Mouse (Mus musculus) embryonic facial prominence, embryonic 15.5 days (tissue): ENCODE results near the gene Clec11a. TPM values are rescaled to one million over a fixed set of nuclear protein-coding genes. Genes with fewer than 3 reads are reported as not detected.
A peak's percentile ranks its signal among the peaks of the same experiment; 100 is the strongest.

Source experiments
- ATAC-seq: fragments of 200-750 bp; cut with Nextera tagmentation; 2 replicates; pipeline ENCODE4 v1.8.0; 2017; ENCODE audit warnings: low read depth, moderate TSS enrichment; ENCODE audit not compliant: insufficient number of reproducible peaks, low FRiP score, low TSS enrichment
- H3K27ac ChIP-seq: fragments of 300-500 bp; sonication (generic); replicated peaks from 2 replicates; pipeline ENCODE4 v1.5.1; 2015; ENCODE audit warnings: mild to moderate bottlenecking, inconsistent platforms
- H3K27me3 ChIP-seq: fragments of 300-500 bp; sonication (generic); 2 replicates; pipeline ENCODE4 v1.6.1; 2015; ENCODE audit warnings: inconsistent platforms
- H3K36me3 ChIP-seq: fragments of 300-500 bp; sonication (generic); 2 replicates; pipeline ENCODE4 v1.6.1; 2015; ENCODE audit warnings: mild to moderate bottlenecking, inconsistent platforms
- H3K4me1 ChIP-seq: fragments of 300-500 bp; sonication (generic); 2 replicates; pipeline ENCODE4 v1.6.1; 2015; ENCODE audit warnings: inconsistent platforms
- H3K4me2 ChIP-seq: fragments of 300-500 bp; sonication (generic); replicated peaks from 2 replicates; pipeline ENCODE4 v1.6.1; 2015; ENCODE audit warnings: mild to moderate bottlenecking, inconsistent platforms
- H3K4me3 ChIP-seq: fragments of 300-500 bp; sonication (generic); replicated peaks from 2 replicates; pipeline ENCODE4 v1.5.1; 2015; ENCODE audit warnings: mild to moderate bottlenecking, inconsistent platforms
- H3K9ac ChIP-seq: fragments of 300-500 bp; sonication (generic); 2 replicates; pipeline ENCODE4 v1.6.1; 2015; ENCODE audit warnings: inconsistent platforms
- H3K9me3 ChIP-seq: fragments of 300-500 bp; sonication (generic); replicated peaks from 2 replicates; pipeline ENCODE4 v1.6.1; 2016; ENCODE audit warnings: inconsistent platforms
- WGBS: fragments of 180-500 bp; shearing (Covaris S2); methylation state at CpG from one replicate; pipeline ENCODE4 v1.1.7; 2015; 5-methylcytosine and 5-hydroxymethylcytosine counted together
- polyA plus RNA-seq: library from polyadenylated mRNA; unstranded; fragments of >200 nt; fragmentation: Nextera tagmentation; extraction: Ambion mirVana; gene quantifications from 2 replicates; pipeline ENCODE4 v1.2.1, GENCODE M21; 2015

The Clec11a gene
- polyA plus RNA-seq, 1 experiment from 2014 or later = 28.1 TPM

- Histone ChIP-seq H3K36me3 (no peaks in the 10 kb centered on the region), H3K27ac (no peak overlapping the region), H3K27me3 (peaks cover 51% of the 10 kb centered on the region), H3K4me3 (no peak overlapping the region), H3K4me2 (no peak overlapping the region), H3K4me1 (peaks cover 4% of the 10 kb centered on the region), H3K9ac (no peak overlapping the region), H3K9me3 (no peaks in the 10 kb centered on the region)
- 86% methylated on average over 10 of the region's 10 CpGs for WGBS
- no peak for ATAC-seq
These were observed 34.4 kb upstream of the Clec11a start for GRCm38 (mm10) chr7:44341119-44341518.

GRCm38 (mm10) chr7:44340226-44340625 is 33.5 kb upstream of the Clec11a start:
- peaks cover 60% of the 10 kb centered on the region for H3K27me3 ChIP-seq

DNA sequence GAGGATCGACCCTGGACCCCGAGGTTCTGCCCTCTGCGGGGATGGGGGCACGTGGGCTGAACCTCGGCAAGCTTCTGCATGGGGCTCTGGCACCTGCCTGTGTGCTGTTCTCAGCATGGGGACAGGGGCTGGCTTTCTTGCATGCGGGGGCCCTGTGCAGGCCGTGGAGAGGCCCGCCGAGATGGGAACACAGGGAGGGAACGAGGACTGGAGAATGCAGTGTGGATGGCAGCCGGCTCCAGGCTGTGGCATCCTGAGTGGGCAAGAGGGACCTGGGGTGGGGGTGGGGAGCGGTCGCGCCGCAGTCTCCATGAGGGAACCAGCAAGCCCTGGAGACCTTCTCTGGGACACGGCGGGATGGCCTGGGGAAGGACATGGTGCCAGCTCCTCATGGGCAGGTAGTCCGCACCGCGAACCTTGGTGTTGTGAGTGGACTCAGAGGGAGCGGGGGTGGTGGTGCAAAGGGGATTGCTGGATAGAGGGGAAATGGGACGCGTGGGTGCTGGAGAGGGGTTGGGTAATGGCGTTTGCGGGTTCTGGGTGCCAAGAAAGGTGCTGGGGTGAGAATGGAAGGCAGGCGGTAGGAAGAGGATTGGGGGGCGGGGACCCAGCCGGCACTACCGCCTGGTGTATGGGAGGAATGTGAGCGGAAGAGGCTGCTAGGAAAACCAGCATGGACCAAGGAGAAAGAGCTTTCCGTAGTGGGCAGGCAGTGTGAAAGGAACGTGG is 30.6 kb upstream of the Clec11a start:
- no peak for ATAC-seq
- WGBS = 4% methylated on average over 32 of the region's 32 CpGs

More at GRCm38 (mm10) chr7:44340226-44340625, 33.5 kb upstream of the Clec11a start:
- H3K9ac ChIP-seq = no peak overlapping the region
- H3K9me3 ChIP-seq = no peaks in the 10 kb centered on the region
- no peak overlapping the region for H3K4me3 ChIP-seq
- no peaks in the 10 kb centered on the region for H3K36me3 ChIP-seq
- H3K4me2 ChIP-seq = no peak overlapping the region
- no peak overlapping the region for H3K27ac ChIP-seq
- ATAC-seq = no peak
- H3K4me1 ChIP-seq = peaks cover 12% of the 10 kb centered on the region
- 60% methylated on average over 6 of the region's 6 CpGs for WGBS

GRCm38 (mm10) chr7:44336046-44337021 is 29.6 kb upstream of the Clec11a start:
- H3K27me3 ChIP-seq = peaks cover 80% of the 10 kb centered on the region

More for the DNA sequence above, 30.6 kb upstream of the Clec11a start:
- Histone ChIP-seq H3K27me3 (peaks cover 84% of the 10 kb centered on the region), H3K9me3 (no peaks in the 10 kb centered on the region), H3K27ac (no peak overlapping the region), H3K36me3 (no peaks in the 10 kb centered on the region), H3K9ac (no peak overlapping the region), H3K4me1 (peaks cover 13% of the 10 kb centered on the region), H3K4me3 (no peak overlapping the region), H3K4me2 (no peak overlapping the region)

DNA sequence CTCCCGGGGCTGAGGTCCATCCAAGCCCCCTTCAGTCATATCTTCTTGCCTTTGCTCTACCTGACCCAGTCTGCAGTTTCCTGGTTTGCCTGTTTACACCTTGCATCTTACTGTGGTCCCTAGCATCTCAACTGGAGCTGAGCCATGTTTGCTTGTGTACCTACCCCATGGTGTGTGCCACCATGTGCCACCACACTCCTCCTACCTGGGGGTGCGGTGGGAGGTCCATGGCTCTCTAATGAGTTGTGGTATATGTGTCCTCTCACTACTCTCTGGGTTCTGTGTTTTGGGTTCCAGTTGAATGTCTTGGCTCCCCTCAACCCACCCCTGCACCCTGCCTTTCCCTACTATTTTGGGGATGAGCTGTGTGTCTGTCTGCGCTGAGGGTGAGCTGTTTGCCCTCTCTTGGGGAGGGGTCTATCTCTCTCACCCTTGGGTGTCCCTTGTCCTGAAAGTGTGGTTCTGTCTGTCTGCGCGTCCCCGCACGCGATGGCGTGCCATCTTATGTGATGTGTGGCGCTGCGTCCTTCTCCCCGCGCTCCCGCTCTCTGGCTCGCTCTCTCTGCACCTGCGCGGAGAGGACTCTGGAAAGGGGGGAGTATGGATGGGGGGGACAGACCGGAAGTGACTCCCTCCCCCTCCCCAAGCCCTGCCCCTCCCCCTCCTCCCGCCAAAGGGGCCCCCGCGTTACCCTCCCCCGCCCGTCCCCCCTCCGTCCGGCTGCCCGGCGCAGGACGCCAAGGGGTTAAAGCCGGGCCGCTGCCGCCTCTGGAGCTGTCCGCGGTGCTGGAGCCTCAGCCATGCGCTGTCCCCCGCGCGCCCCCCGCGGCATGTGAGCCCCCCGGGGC is 28.6 kb upstream of the Clec11a start:
- ATAC-seq = no peak
- no peaks in the 10 kb centered on the region for H3K36me3 ChIP-seq
- H3K4me2 ChIP-seq = peak overlapping the region; percentile 79

More at GRCm38 (mm10) chr7:44336046-44337021, 29.6 kb upstream of the Clec11a start:
- H3K9me3 ChIP-seq = no peaks in the 10 kb centered on the region
- H3K36me3 ChIP-seq = no peaks in the 10 kb centered on the region
- WGBS = 3% methylated on average over 47 of the region's 54 CpGs
- ATAC-seq = no peak
- no peak overlapping the region for H3K27ac ChIP-seq
- H3K9ac ChIP-seq = no peak overlapping the region
- peaks cover 13% of the 10 kb centered on the region for H3K4me1 ChIP-seq
- peak overlapping the region; percentile 38 for H3K4me3 ChIP-seq
- H3K4me2 ChIP-seq = peak overlapping the region; percentile 79

GRCm38 (mm10) chr7:44334139-44334538 is 27.4 kb upstream of the Clec11a start:
- no peak for ATAC-seq
- 58% methylated on average over 14 of the region's 14 CpGs for WGBS
- H3K9me3 ChIP-seq = no peaks in the 10 kb centered on the region
- no peaks in the 10 kb centered on the region for H3K36me3 ChIP-seq
- H3K27ac ChIP-seq = no peak overlapping the region
- no peak overlapping the region for H3K9ac ChIP-seq
- H3K4me3 ChIP-seq = no peak overlapping the region
- H3K4me1 ChIP-seq = peaks cover 13% of the 10 kb centered on the region
- H3K27me3 ChIP-seq = peaks cover 68% of the 10 kb centered on the region
- H3K4me2 ChIP-seq = no peak overlapping the region

More for the DNA sequence above, 28.6 kb upstream of the Clec11a start:
- peak overlapping the region; percentile 38 for H3K4me3 ChIP-seq
- H3K9me3 ChIP-seq = no peaks in the 10 kb centered on the region
- H3K9ac ChIP-seq = no peak overlapping the region
- WGBS = 5% methylated on average over 28 of the region's 40 CpGs
- H3K27me3 ChIP-seq = peaks cover 73% of the 10 kb centered on the region
- no peak overlapping the region for H3K27ac ChIP-seq
- H3K4me1 ChIP-seq = peaks cover 13% of the 10 kb centered on the region

DNA sequence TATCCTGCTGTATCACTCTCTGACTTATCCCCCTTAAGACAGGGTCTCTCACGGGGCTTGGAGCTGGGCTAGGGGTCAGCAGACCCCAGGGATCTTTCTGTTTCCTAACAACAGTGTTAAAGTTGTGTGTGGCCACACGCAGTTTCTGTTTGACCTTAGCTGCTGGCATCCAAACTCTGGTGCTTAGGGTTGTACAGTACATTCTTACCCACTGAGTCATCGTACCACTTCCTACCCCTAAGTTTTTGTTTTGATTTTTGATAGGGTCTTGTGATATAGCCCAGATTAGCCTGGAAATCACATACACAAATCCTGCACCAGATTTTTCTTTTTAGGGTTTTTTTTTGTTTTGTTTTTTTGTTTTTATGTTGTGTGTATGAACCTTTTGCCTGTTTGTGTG is 25.6 kb upstream of the Clec11a start:
- H3K9me3 ChIP-seq = no peaks in the 10 kb centered on the region
- peaks cover 13% of the 10 kb centered on the region for H3K4me1 ChIP-seq
- no peak overlapping the region for H3K9ac ChIP-seq
- 54% methylated on average over 3 of the region's 3 CpGs for WGBS
- no peaks in the 10 kb centered on the region for H3K36me3 ChIP-seq
- no peak for ATAC-seq
- no peak overlapping the region for H3K4me2 ChIP-seq
- no peak overlapping the region for H3K4me3 ChIP-seq
- H3K27ac ChIP-seq = no peak overlapping the region
- peaks cover 50% of the 10 kb centered on the region for H3K27me3 ChIP-seq

DNA sequence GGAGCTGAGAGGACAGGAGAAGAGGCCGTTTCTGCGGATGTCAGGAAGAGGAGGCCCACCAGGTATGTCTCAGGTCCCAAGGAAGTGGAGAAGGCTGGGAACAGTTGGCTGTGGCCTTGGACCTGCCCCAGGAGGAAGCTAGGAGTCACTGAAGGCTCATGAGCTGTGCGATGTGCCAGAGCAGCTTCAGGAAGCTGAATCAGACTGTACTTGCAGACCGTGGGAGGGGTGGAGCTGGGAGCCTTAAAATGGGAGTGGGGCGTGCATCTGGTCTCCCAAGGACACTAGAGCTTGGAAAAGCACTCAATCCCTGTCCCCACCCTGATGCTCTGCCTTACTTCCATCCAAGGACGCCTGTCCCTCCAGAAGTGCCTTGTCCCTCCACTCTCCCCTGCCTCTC is 19.9 kb upstream of the Clec11a start:
- no peak overlapping the region for H3K27ac ChIP-seq
- no peak overlapping the region for H3K4me2 ChIP-seq
- 69% methylated on average over 6 of the region's 6 CpGs for WGBS
- no peaks in the 10 kb centered on the region for H3K4me1 ChIP-seq
- no peak overlapping the region for H3K9ac ChIP-seq
- peaks cover 8% of the 10 kb centered on the region; the same call in 1 of the 2 replicates for H3K36me3 ChIP-seq
- ATAC-seq = no peak
- no peaks in the 10 kb centered on the region for H3K9me3 ChIP-seq
- H3K27me3 ChIP-seq = peaks cover 17% of the 10 kb centered on the region
- no peak overlapping the region for H3K4me3 ChIP-seq

DNA sequence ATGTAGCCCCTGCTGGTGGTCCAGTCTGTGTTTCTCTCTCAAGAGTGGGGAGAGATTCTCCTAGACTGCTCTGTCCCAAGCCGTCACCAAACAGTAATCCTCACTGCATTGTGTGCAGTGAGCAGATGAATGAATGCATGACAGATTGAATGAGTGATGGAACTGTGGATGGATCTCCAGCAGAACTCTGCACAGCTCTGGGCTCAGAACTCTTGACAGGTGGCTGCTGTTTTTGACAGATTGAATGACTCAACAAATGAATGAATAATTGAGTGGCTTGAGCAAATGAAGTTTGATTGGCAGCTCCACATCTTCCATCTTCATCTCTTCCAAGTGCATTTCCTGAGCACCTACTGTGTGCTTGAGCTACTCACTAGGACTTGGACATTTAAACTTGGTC is 15.6 kb upstream of the Clec11a start:
- Histone ChIP-seq H3K4me1 (no peaks in the 10 kb centered on the region), H3K4me2 (no peak overlapping the region), H3K4me3 (no peak overlapping the region), H3K27ac (no peak overlapping the region), H3K9me3 (no peaks in the 10 kb centered on the region), H3K27me3 (peaks cover 11% of the 10 kb centered on the region), H3K36me3 (peaks cover 25% of the 10 kb centered on the region; the same call in 1 of the 2 replicates), H3K9ac (no peak overlapping the region)
- WGBS = 95% methylated on average over 1 of the region's 1 CpGs
- ATAC-seq = no peak

DNA sequence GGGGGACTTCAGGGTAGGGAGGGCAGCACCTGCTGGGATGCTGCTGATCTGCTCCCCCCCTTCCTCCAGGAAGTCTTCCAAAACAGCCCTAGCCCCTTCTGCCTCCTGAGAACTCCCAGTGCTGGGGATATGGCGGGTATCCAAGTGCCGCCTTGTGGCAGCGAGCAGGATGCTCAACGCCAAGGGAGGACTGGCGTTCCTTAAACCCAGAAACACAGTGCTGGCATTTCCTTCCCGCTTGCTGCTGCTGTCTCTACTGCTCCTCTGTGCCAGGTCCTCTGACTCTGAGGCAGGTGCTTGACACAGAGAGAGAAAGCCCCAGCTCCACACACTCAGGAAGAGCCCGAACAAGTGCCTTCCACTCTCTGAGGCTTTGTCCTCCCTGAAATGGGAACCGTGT is 14.2 kb upstream of the Clec11a start:
- H3K9me3 ChIP-seq = no peaks in the 10 kb centered on the region
- no peak for ATAC-seq
- 58% methylated on average over 8 of the region's 8 CpGs for whole genome bisulfite sequencing
- peaks cover 25% of the 10 kb centered on the region; the same call in 1 of the 2 replicates for H3K36me3 ChIP-seq
- H3K27ac ChIP-seq = no peak overlapping the region
- H3K4me1 ChIP-seq = no peaks in the 10 kb centered on the region
- H3K4me3 ChIP-seq = no peak overlapping the region
- H3K4me2 ChIP-seq = no peak overlapping the region
- no peak overlapping the region for H3K9ac ChIP-seq
- 0 out of 2 replicates have a peak, but pooled peaks cover under 1% of the 10 kb centered on the region for H3K27me3 ChIP-seq
